Mouse (Mus musculus): ENCODE results near the gene Racgap1.
A peak's percentile ranks its signal among the peaks of the same experiment; 100 is the strongest.

The Racgap1 gene

DNA sequence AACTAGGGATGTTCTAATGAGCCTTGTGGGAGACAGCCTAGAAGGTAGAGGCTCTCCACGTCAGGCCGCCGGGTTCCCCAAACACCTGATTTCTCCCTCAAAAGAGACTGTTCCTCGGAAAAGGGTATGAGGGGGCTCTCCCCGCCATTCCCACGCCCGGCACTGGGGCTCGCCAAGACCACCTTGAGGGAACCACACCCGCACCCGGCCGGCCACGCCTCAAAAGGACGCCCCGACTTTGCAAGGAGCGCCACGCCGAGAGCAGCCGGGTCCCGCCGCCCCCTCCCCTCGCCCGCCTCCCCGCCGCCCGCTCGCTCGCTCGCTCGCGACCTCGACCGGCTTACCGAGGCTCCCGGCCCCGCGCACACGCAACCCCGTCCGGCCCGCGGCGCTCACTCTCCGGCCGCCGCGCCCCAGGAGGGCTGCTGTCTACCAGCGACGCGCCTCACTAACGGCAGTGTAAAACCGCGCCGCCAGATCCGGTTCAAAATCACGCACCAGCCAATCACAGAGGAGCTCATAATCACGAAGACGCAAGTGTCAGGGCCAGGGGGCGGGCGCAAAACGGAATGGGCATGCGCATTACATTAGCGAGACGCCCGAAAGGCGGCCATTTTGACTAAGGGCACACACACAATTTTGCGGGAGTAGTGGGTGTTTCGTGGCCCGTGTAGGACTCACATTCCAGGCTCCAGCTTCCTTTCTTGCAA, at the start of gene Racgap1:
Gene Racgap1 (minus strand): TSS at position 494 of the 710 bp plus-strand sequence.
- DNase-seq: peak; percentile 96 to 98

DNA sequence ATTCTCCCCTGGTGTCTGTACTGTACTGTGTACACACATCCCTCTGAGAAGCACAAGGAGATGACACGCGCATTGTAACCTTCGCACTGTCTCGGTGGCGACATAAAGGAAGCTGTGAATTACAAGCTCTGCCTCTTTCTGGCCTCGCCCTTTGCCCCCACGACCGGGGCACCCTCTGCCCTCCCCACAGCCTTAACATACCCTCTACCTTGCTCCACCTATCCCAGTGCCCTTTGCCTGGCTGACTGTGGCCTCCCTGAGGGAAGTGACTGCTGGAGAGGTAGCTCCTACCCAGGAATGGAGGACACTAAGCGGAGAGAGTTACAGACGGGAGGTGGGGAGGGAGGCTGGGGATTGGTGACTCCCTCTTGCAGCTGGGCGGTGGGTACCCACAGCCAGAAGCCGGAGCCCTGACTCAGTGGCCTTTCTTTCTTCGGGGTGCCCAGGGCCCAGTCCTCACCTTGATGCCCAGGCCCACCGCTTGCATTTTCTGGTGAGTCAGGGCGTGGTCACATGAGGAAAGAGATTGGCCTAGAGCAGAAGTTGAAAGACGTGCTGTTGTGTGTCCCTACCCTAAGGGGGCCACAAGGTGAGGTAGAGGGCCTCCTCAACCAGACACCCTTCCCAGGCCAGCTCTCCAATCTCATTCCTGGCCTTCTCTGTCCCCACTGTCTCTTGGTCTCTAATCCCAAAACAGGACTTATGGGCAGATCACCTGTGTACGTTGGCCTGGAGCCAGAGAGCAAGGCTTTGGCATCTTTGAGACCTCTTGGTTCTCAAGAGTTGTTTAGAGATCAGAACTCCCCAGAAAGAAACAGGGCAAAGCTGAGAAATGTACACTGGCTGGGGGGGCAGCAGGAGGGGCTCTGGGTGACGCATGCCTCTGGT, 49.0 kb upstream of the Racgap1 start:
- DNase-seq: no peak

GRCm38 (mm10) chr15:99699715-99700114, 48.3 kb upstream of the Racgap1 start:
- DNase-seq: no peak

DNA sequence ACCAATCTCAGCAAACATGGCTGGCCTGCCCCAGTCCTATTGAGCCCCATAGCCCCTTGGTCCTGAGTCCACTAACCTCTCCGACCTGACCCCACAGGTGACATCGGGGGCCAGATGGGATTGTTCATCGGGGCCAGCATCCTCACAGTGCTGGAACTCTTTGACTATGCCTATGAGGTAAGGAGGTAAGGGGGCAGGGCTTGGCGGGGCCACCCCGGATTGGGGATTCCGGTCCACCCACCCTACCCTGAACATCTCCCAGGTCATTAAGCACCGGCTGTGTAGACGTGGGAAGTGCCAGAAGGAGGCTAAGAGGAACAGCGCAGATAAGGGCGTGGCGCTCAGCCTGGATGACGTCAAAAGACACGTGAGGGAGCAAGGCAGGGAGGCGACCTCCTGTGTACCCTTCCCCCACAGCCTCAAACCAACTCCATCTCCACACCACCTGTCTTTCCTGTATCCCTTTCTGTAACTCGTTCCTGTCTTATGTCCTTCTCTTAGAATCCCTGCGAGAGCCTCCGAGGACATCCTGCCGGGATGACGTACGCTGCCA, 47.2 kb upstream of the Racgap1 start:
- DNase-seq: peak; percentile 57 to 66

- DNase-seq: no peak
Observed at GRCm38 (mm10) chr15:99697309-99697708, 45.9 kb upstream of the Racgap1 start.

GRCm38 (mm10) chr15:99691976-99692375, 40.5 kb upstream of the Racgap1 start:
- DNase-seq: no peak

- DNase-seq: no peak
Observed at GRCm38 (mm10) chr15:99690924-99691323, 39.5 kb upstream of the Racgap1 start.

DNA sequence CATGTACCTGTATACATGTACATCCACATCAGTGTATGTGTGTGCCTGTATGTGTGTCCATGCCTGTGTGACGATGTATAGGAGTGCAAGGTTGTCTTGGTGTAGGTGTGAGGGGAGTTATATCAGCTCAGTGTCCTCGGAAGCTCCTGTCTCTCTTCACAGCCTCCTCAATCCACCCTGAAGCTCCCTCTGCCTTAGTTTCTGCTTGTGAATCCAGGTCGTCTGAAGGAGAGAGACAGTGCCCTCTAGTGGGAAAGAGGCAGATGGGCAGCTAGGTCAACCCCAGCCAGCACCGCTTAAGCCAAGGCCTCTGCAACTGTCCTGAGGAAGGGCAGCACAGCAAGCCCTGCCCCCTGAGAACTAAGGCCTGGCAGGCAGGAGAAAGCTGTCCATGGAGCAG, 37.3 kb upstream of the Racgap1 start:
- peak; percentile 50 to 54 for DNase-seq

- DNase-seq: no peak
Observed at GRCm38 (mm10) chr15:99684156-99684555, 32.7 kb upstream of the Racgap1 start.

GRCm38 (mm10) chr15:99682880-99683279, 31.4 kb upstream of the Racgap1 start:
- peak; percentile 56 to 64 for DNase-seq

GRCm38 (mm10) chr15:99679008-99679407, 27.6 kb upstream of the Racgap1 start:
- no peak for DNase-seq

DNA sequence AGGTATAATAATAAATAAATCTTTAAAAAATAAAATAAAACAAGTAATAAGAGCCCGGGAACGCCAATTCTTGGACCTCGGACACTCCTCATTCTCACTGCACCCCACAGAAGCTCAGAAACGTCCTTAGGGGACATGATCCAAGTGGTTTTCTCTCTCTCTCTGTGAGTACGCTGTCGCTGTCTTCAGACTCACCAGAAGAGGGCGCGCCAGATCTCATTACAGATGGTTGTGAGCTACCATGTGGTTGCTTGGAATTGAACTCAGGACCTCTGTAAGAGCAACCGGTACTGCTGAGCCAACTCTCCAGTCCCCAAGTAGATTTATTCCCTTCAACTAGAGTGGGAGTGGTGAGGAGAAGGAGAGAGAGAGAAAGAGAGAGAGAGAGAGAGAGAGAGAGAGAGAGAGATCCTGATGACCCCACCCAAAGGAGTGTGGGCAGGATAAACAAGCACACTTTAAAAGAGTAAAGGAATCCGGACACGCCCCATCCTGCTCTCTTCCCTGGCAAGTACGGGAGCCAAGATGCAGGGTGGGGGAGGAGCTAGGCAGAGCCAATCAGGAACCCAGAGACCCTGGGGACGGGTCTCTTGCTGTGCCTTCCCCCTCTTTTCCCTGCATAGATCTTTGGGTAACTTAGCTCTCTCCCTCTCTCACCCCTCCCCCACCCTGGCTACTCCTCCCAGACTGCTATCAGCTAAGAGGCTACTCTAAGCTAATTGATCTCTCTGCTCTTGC, 26.8 kb upstream of the Racgap1 start:
- peak; percentile 54 to 58 for DNase-seq

- DNase-seq: no peak
Observed at GRCm38 (mm10) chr15:99677089-99677488, 25.6 kb upstream of the Racgap1 start.

- no peak for DNase-seq
Observed at GRCm38 (mm10) chr15:99674866-99675265, 23.4 kb upstream of the Racgap1 start.

- DNase-seq: no peak
Observed at GRCm38 (mm10) chr15:99671783-99672182, 20.3 kb upstream of the Racgap1 start.

DNA sequence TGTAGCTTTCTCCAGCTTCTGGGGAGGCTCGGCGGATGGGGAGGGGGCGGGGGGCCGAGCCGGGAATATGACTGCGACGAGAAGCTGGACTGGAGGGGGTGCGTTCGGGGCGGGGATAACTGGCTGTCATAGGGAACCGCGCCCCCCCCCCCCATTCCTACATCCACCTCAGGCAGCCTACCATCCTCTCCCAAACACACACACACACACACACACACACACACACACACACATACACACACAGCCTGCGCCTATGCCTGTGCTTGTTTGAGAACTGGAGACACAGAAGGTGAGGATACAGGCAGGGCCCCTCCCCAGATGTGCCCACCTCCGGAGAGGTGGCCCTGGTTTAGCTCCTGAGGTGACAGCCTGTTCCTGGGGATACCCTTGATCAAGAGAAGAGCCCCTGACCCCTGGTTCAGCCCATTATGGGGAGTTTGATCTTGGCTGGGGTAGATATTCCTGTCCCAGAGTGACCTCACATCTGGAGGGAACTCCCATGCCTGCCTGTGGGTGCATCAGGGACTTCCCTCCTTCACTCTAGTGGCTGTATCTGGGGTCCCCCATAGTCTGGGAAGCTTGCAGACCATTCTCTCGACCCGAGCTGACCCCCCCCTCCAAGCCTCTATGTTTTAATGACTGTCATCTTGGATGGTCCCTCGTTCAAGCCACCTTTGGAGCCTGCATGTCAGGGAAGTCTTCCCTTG, 19.7 kb upstream of the Racgap1 start:
- DNase-seq: no peak

GRCm38 (mm10) chr15:99670154-99670821, 18.8 kb upstream of the Racgap1 start, which contains the start of gene Asic1:
Gene Asic1 (plus strand): TSS chr15:99670368.
- peak in 1 of 2 experiments; percentile 17 for DNase-seq

DNA sequence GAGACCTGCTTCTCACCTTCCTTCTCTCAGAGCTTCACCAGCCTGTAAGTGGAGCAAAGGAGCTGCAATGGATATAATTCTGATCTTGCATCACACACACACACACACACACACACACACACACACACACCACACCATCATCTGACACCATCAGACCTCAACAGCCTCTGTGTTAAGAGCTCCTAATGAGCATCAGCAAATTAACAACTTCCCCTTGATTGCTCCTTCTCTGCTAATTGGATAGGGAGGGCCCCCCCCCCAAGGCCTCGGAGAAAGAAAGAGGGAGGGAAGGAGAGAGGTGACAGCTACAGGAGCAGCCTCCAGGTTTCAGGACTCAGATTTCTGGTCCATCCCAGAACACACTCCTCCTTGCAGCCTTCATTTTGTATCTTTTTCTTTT, 17.9 kb upstream of the Racgap1 start:
- DNase-seq: no peak

DNA sequence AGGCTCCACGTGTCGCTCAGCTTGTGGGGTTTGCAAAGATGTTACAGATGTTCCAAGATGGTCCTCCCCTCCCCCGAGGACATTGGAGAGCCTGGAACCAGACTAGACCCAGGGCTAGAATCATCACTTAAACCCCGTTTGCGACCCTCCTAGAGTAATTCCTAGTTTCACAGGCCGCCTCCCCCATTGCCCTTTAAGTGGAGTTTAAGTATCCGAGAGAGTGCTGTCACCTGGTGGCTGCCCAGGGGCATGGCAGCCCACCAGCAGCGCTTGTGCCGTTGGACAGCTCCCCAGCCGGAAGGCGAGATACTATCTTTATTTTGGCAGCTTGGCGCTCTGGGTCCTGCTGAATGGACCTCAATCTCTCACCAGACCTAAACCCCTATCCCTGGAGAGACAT, 17.4 kb upstream of the Racgap1 start:
- peak; percentile 77 to 79 for DNase-seq

GRCm38 (mm10) chr15:99667544-99667943, 16.1 kb upstream of the Racgap1 start:
- no peak for DNase-seq

- DNase-seq: no peak
Observed at GRCm38 (mm10) chr15:99664600-99665451, 13.4 kb upstream of the Racgap1 start.

All from B cell, adult 2 months (primary cell).